Mouse (Mus musculus): ENCODE data around the gene Pafah1b3. TPM values are rescaled to one million over a fixed set of nuclear protein-coding genes. Genes with fewer than 3 reads are reported as not detected.

The Pafah1b3 gene
- polyA plus RNA-seq, 1 experiment from 2014 or later, result 630 TPM

GRCm38 (mm10) chr7:25279861-25280791 is 17.7 kb downstream of the Pafah1b3 start:
- DNase-seq (peak; percentile 65), ATAC-seq (ENCODE audit: low FRiP score, low TSS enrichment) (no peak)
- Histone ChIP-seq H3K27ac (replicated peaks; ENCODE audit: low read depth, low read length) (peak overlapping the region; percentile 99), H3K9ac (replicated peaks; ENCODE audit: low read length) (peak overlapping the region; percentile 81), H3K36me3 (ENCODE audit: control insufficient read depth, insufficient read depth, low read length) (peaks cover 6% of the 10 kb centered on the region), H3K4me2 (ENCODE audit: low read length) (peak overlapping the region; percentile 83), H3K4me1 (ENCODE audit: control insufficient read depth, insufficient read depth, low read length) (peaks cover 57% of the 10 kb centered on the region), H3K4me3 (replicated peaks; ENCODE audit: low read depth, low read length) (peak overlapping the region; percentile 63), H3K9me3 (ENCODE audit: control insufficient read depth, low read length) (no peaks in the 10 kb centered on the region), H3K27me3 (ENCODE audit: control insufficient read depth, insufficient read depth, low read length) (no peaks in the 10 kb centered on the region)
- 0% methylated on average over 6 of the region's 6 CpGs for WGBS

GRCm38 (mm10) chr7:25279076-25279860 is 18.5 kb downstream of the Pafah1b3 start:
- 0 out of 2 replicates have a peak, but pooled peaks cover 6% of the 10 kb centered on the region for H3K36me3 ChIP-seq (ENCODE audit: control insufficient read depth, insufficient read depth, low read length)
- H3K4me3 ChIP-seq (replicated peaks; ENCODE audit: low read depth, low read length), result peak overlapping the region; percentile 63
- H3K27me3 ChIP-seq (ENCODE audit: control insufficient read depth, insufficient read depth, low read length), result no peaks in the 10 kb centered on the region
- DNase-seq (peak; percentile 94), ATAC-seq (ENCODE audit: low FRiP score, low TSS enrichment) (peak; percentile 57)
- peaks cover 51% of the 10 kb centered on the region for H3K4me1 ChIP-seq (ENCODE audit: control insufficient read depth, insufficient read depth, low read length)
- peak overlapping the region; percentile 99 for H3K27ac ChIP-seq (replicated peaks; ENCODE audit: low read depth, low read length)
- H3K4me2 ChIP-seq (ENCODE audit: low read length), result peak overlapping the region; percentile 83
- under 1% methylated on average over 48 of the region's 49 CpGs for whole genome bisulfite sequencing
- H3K9ac ChIP-seq (replicated peaks; ENCODE audit: low read length), result peak overlapping the region; percentile 81
- H3K9me3 ChIP-seq (ENCODE audit: control insufficient read depth, low read length), result no peaks in the 10 kb centered on the region

GRCm38 (mm10) chr7:25278341-25279075 is 19.3 kb downstream of the Pafah1b3 start:
- peak overlapping the region; percentile 81 for H3K9ac ChIP-seq (replicated peaks; ENCODE audit: low read length)
- no peaks in the 10 kb centered on the region for H3K9me3 ChIP-seq (ENCODE audit: control insufficient read depth, low read length)
- peak overlapping the region; percentile 99 for H3K27ac ChIP-seq (replicated peaks; ENCODE audit: low read depth, low read length)
- H3K4me3 ChIP-seq (replicated peaks; ENCODE audit: low read depth, low read length), result peak overlapping the region; percentile 63
- H3K4me1 ChIP-seq (ENCODE audit: control insufficient read depth, insufficient read depth, low read length), result peaks cover 47% of the 10 kb centered on the region
- no peaks in the 10 kb centered on the region for H3K27me3 ChIP-seq (ENCODE audit: control insufficient read depth, insufficient read depth, low read length)
- ATAC-seq (ENCODE audit: low FRiP score, low TSS enrichment) (peak; percentile 67), DNase-seq (peak; percentile 93)
- peaks cover 8% of the 10 kb centered on the region; the same call in 1 of the 2 replicates for H3K36me3 ChIP-seq (ENCODE audit: control insufficient read depth, insufficient read depth, low read length)
- WGBS, result under 1% methylated on average over 53 of the region's 60 CpGs
- peak overlapping the region; percentile 83 for H3K4me2 ChIP-seq (ENCODE audit: low read length)

- 14% methylated on average over 4 of the region's 4 CpGs for WGBS
Observed at GRCm38 (mm10) chr7:25277998-25278340, 19.8 kb downstream of the Pafah1b3 start.

GRCm38 (mm10) chr7:25277405-25277804 is 20.4 kb downstream of the Pafah1b3 start:
- H3K4me1 ChIP-seq (ENCODE audit: control insufficient read depth, insufficient read depth, low read length), result peaks cover 41% of the 10 kb centered on the region
- H3K4me2 ChIP-seq (ENCODE audit: low read length), result peak overlapping the region; percentile 83
- H3K27ac ChIP-seq (replicated peaks; ENCODE audit: low read depth, low read length), result peak overlapping the region; percentile 99; the same call in 1 of the 2 replicates
- peaks cover 19% of the 10 kb centered on the region for H3K36me3 ChIP-seq (ENCODE audit: control insufficient read depth, insufficient read depth, low read length)
- WGBS, result 91% methylated on average over 4 of the region's 4 CpGs
- ATAC-seq (ENCODE audit: low FRiP score, low TSS enrichment), result no peak
- no peak overlapping the region for H3K4me3 ChIP-seq (replicated peaks; ENCODE audit: low read depth, low read length)
- peak overlapping the region; percentile 3; the same call in 1 of the 2 replicates for H3K9ac ChIP-seq (replicated peaks; ENCODE audit: low read length)
- DNase-seq, result no peak
- no peaks in the 10 kb centered on the region for H3K9me3 ChIP-seq (ENCODE audit: control insufficient read depth, low read length)
- H3K27me3 ChIP-seq (ENCODE audit: control insufficient read depth, insufficient read depth, low read length), result no peaks in the 10 kb centered on the region

More at GRCm38 (mm10) chr7:25277998-25278340, 19.8 kb downstream of the Pafah1b3 start:
- Histone ChIP-seq H3K27ac (replicated peaks; ENCODE audit: low read depth, low read length) (peak overlapping the region; percentile 99), H3K9me3 (ENCODE audit: control insufficient read depth, low read length) (no peaks in the 10 kb centered on the region), H3K27me3 (ENCODE audit: control insufficient read depth, insufficient read depth, low read length) (no peaks in the 10 kb centered on the region), H3K4me3 (replicated peaks; ENCODE audit: low read depth, low read length) (peak overlapping the region; percentile 63), H3K36me3 (ENCODE audit: control insufficient read depth, insufficient read depth, low read length) (peaks cover 14% of the 10 kb centered on the region), H3K4me2 (ENCODE audit: low read length) (peak overlapping the region; percentile 83), H3K9ac (replicated peaks; ENCODE audit: low read length) (peak overlapping the region; percentile 81), H3K4me1 (ENCODE audit: control insufficient read depth, insufficient read depth, low read length) (peaks cover 42% of the 10 kb centered on the region)
- no peak for ATAC-seq (ENCODE audit: low FRiP score, low TSS enrichment)
- DNase-seq, result no peak

GRCm38 (mm10) chr7:25275555-25276298 is 22.1 kb downstream of the Pafah1b3 start:
- H3K36me3 ChIP-seq (ENCODE audit: control insufficient read depth, insufficient read depth, low read length), result peaks cover 32% of the 10 kb centered on the region
- ATAC-seq (ENCODE audit: low FRiP score, low TSS enrichment) (no peak), DNase-seq (no peak)
- no peak overlapping the region for H3K4me2 ChIP-seq (ENCODE audit: low read length)
- no peak overlapping the region for H3K27ac ChIP-seq (replicated peaks; ENCODE audit: low read depth, low read length)
- H3K4me1 ChIP-seq (ENCODE audit: control insufficient read depth, insufficient read depth, low read length), result peaks cover 32% of the 10 kb centered on the region
- no peaks in the 10 kb centered on the region for H3K27me3 ChIP-seq (ENCODE audit: control insufficient read depth, insufficient read depth, low read length)
- no peak overlapping the region for H3K4me3 ChIP-seq (replicated peaks; ENCODE audit: low read depth, low read length)
- 67% methylated on average over 9 of the region's 9 CpGs for WGBS
- peak overlapping the region; percentile 29; the same call in 1 of the 2 replicates for H3K9ac ChIP-seq (replicated peaks; ENCODE audit: low read length)
- H3K9me3 ChIP-seq (ENCODE audit: control insufficient read depth, low read length), result no peaks in the 10 kb centered on the region

- H3K4me1 ChIP-seq (ENCODE audit: control insufficient read depth, insufficient read depth, low read length), result peaks cover 27% of the 10 kb centered on the region
- ATAC-seq (ENCODE audit: low FRiP score, low TSS enrichment) (no peak), DNase-seq (no peak)
- no peak overlapping the region for H3K4me2 ChIP-seq (ENCODE audit: low read length)
- no peaks in the 10 kb centered on the region for H3K27me3 ChIP-seq (ENCODE audit: control insufficient read depth, insufficient read depth, low read length)
- no peak overlapping the region for H3K27ac ChIP-seq (replicated peaks; ENCODE audit: low read depth, low read length)
- no peak overlapping the region for H3K4me3 ChIP-seq (replicated peaks; ENCODE audit: low read depth, low read length)
- WGBS, result 93% methylated on average over 3 of the region's 3 CpGs
- H3K36me3 ChIP-seq (ENCODE audit: control insufficient read depth, insufficient read depth, low read length), result peaks cover 32% of the 10 kb centered on the region
- peak overlapping the region; percentile 29; the same call in 1 of the 2 replicates for H3K9ac ChIP-seq (replicated peaks; ENCODE audit: low read length)
- H3K9me3 ChIP-seq (ENCODE audit: control insufficient read depth, low read length), result no peaks in the 10 kb centered on the region
Observed at GRCm38 (mm10) chr7:25274996-25275395, 22.8 kb downstream of the Pafah1b3 start.
